Mouse (Mus musculus) left cerebral cortex, postnatal 25 days (tissue): ENCODE data around the gene Ankrd11. TPM values are rescaled to one million over a fixed set of nuclear protein-coding genes. Genes with fewer than 3 reads are reported as not detected.

Experiments
- DNase-seq, 2 experiments: peaks; one replicate each; pipeline ENCODE4 v3.0.0; 2022; ENCODE audit warnings: low spot score in 2 of 2, mixed read lengths in 1 of 2
- intact Hi-C: fragments of 180-260 bp; cut with DNase I; formaldehyde crosslinking; loops from one replicate; pipeline ENCODE4 v1.15.1; 2025
- total RNA-seq, 2 experiments: library from RNA; stranded (reverse); gene quantifications; 2 replicates each; pipeline ENCODE4 v1.2.3; 2021

The Ankrd11 gene
- total RNA-seq, 2 experiments from 2014 or later = 147 to 152 TPM

GRCm38 (mm10) chr8:122906463-122907021, 135.5 kb downstream of the Ankrd11 start:
- peak; percentile 90 to 97 for DNase-seq

GRCm38 (mm10) chr8:122905346-122905745, 136.7 kb downstream of the Ankrd11 start:
- intact Hi-C loops = no loop called here
- DNase-seq = no peak

More at GRCm38 (mm10) chr8:122906463-122907021, 135.5 kb downstream of the Ankrd11 start:
- intact Hi-C loops = loop anchor here (1.0 to 2.0 kb wide), 3 partner anchors 136 to 196 kb away; partner anchors contain the start of genes Ankrd11 and Rpl13

GRCm38 (mm10) chr8:122904496-122904895, 137.6 kb downstream of the Ankrd11 start:
- no peak for DNase-seq
- intact Hi-C loops = no loop called here

- no peak for DNase-seq
- intact Hi-C loops = no loop called here
Measured at GRCm38 (mm10) chr8:122903002-122903401, 139.1 kb downstream of the Ankrd11 start.

- intact Hi-C loops = no loop called here
- DNase-seq = no peak
Measured at GRCm38 (mm10) chr8:122902581-122902980, 139.5 kb downstream of the Ankrd11 start.

GRCm38 (mm10) chr8:122901892-122902515, 140.1 kb downstream of the Ankrd11 start:
- peak in 1 of 2 experiments; percentile 54 for DNase-seq
- intact Hi-C loops = no loop called here

- intact Hi-C loops = no loop called here
- DNase-seq = no peak
Measured at GRCm38 (mm10) chr8:122901476-122901875, 140.6 kb downstream of the Ankrd11 start.

- no peak for DNase-seq
- intact Hi-C loops = no loop called here
Measured at GRCm38 (mm10) chr8:122899085-122899484, 143.0 kb downstream of the Ankrd11 start.

- no peak for DNase-seq
- intact Hi-C loops = no loop called here
Measured at GRCm38 (mm10) chr8:122898473-122898872, 143.6 kb downstream of the Ankrd11 start.

GRCm38 (mm10) chr8:122898018-122898417, 144.1 kb downstream of the Ankrd11 start:
- no peak for DNase-seq
- intact Hi-C loops = no loop called here

GRCm38 (mm10) chr8:122897200-122897599, 144.9 kb downstream of the Ankrd11 start:
- intact Hi-C loops = no loop called here
- DNase-seq = peak in 1 of 2 experiments; percentile 49

- DNase-seq = no peak
- intact Hi-C loops = no loop called here
Measured at GRCm38 (mm10) chr8:122896317-122896716, 145.8 kb downstream of the Ankrd11 start.

- no peak for DNase-seq
- intact Hi-C loops = no loop called here
Measured at GRCm38 (mm10) chr8:122893451-122893850, 148.6 kb downstream of the Ankrd11 start.

GRCm38 (mm10) chr8:122891440-122891839, 150.6 kb downstream of the Ankrd11 start:
- intact Hi-C loops = no loop called here
- DNase-seq = no peak

- intact Hi-C loops = loop anchor here (10.0 kb wide), 1 partner anchor 311 kb away; no protein-coding TSS in a partner anchor
- no peak for DNase-seq
Measured at GRCm38 (mm10) chr8:122883671-122884070, 158.4 kb downstream of the Ankrd11 start.

- intact Hi-C loops = loop anchor here (10.0 kb wide), 1 partner anchor 314 kb away; no protein-coding TSS in a partner anchor
- DNase-seq = no peak
Measured at GRCm38 (mm10) chr8:122880302-122880701, 161.8 kb downstream of the Ankrd11 start.

- DNase-seq = no peak
- intact Hi-C loops = no loop called here
Measured at GRCm38 (mm10) chr8:122878231-122878630, 163.8 kb downstream of the Ankrd11 start.

- DNase-seq = no peak
- intact Hi-C loops = no loop called here
Measured at GRCm38 (mm10) chr8:122875186-122875585, 166.9 kb downstream of the Ankrd11 start.

GRCm38 (mm10) chr8:122873171-122873570, 168.9 kb downstream of the Ankrd11 start:
- DNase-seq = no peak

GRCm38 (mm10) chr8:122871663-122872062, 170.4 kb downstream of the Ankrd11 start:
- intact Hi-C loops = no loop called here
- no peak for DNase-seq

More at GRCm38 (mm10) chr8:122873171-122873570, 168.9 kb downstream of the Ankrd11 start:
- intact Hi-C loops = no loop called here

GRCm38 (mm10) chr8:122870377-122870863, 171.7 kb downstream of the Ankrd11 start:
- intact Hi-C loops = no loop called here
- no peak for DNase-seq
